Mouse (Mus musculus) forebrain, embryonic 16.5 days (tissue): ENCODE data around the gene Hils1. TPM values are rescaled to one million over a fixed set of nuclear protein-coding genes. Genes with fewer than 3 reads are reported as not detected.
A peak's percentile ranks its signal among the peaks of the same experiment; 100 is the strongest.

Experiments
- ATAC-seq: fragments of 200-750 bp; cut with Nextera tagmentation; 2 replicates; pipeline ENCODE4 v1.8.0; 2017; ENCODE audit warnings: mild to moderate bottlenecking, moderate library complexity
- H3K27ac ChIP-seq: fragments of 300-500 bp; sonication (generic); 2 replicates; pipeline ENCODE4 v1.5.1; 2014; ENCODE audit warnings: low read length, control low read depth
- H3K27me3 ChIP-seq: fragments of 300-500 bp; sonication (generic); replicated peaks from 2 replicates; pipeline ENCODE4 v1.6.1; 2014; ENCODE audit warnings: low read length; ENCODE audit not compliant: control insufficient read depth, insufficient read depth
- H3K36me3 ChIP-seq: fragments of 300-500 bp; sonication (generic); 2 replicates; pipeline ENCODE4 v1.6.1; 2014; ENCODE audit not compliant: control insufficient read depth, insufficient read depth
- H3K4me1 ChIP-seq: fragments of 300-500 bp; sonication (generic); replicated peaks from 2 replicates; pipeline ENCODE4 v1.6.1; 2014; ENCODE audit warnings: low read length; ENCODE audit not compliant: control insufficient read depth, insufficient read depth
- H3K4me2 ChIP-seq: fragments of 300-500 bp; sonication (generic); 2 replicates; pipeline ENCODE4 v1.6.1; 2014; ENCODE audit warnings: mild to moderate bottlenecking, low read length, control low read depth
- H3K4me3 ChIP-seq: fragments of 300-500 bp; sonication (generic); replicated peaks from 2 replicates; pipeline ENCODE4 v1.5.1; 2014; ENCODE audit warnings: mild to moderate bottlenecking, low read length, control low read depth
- H3K9ac ChIP-seq: fragments of 300-500 bp; sonication (generic); replicated peaks from 2 replicates; pipeline ENCODE4 v1.6.1; 2014; ENCODE audit warnings: low read depth, low read length, control low read depth
- H3K9me3 ChIP-seq: fragments of 300-500 bp; sonication (generic); 2 replicates; pipeline ENCODE4 v1.6.1; 2016; ENCODE audit warnings: low read length; ENCODE audit not compliant: control insufficient read depth
- WGBS: fragments of 180-500 bp; shearing (Covaris S2); extraction: QIAGEN DNeasy Blood & Tissue Kit; methylation state at CpG from one replicate; pipeline ENCODE4 v1.1.7; 2014; 5-methylcytosine and 5-hydroxymethylcytosine counted together
- polyA plus RNA-seq: library from polyadenylated mRNA; unstranded; fragments of >200 nt; fragmentation: Nextera tagmentation; extraction: Ambion mirVana; gene quantifications from 2 replicates; pipeline ENCODE4 v1.2.1, GENCODE M21; 2015

The Hils1 gene
- polyA plus RNA-seq, 1 experiment from 2014 or later, result not detected

- Histone ChIP-seq H3K9ac (no peak overlapping the region), H3K36me3 (peaks cover 12% of the 10 kb centered on the region; the same call in 1 of the 2 replicates), H3K27me3 (no peaks in the 10 kb centered on the region), H3K27ac (no peak overlapping the region), H3K4me1 (peaks cover 56% of the 10 kb centered on the region), H3K4me3 (no peak overlapping the region), H3K4me2 (peak overlapping the region; percentile 97), H3K9me3 (no peaks in the 10 kb centered on the region)
- ATAC-seq, result no peak
- WGBS, result 85% methylated on average over 8 of the region's 8 CpGs
Measured at GRCm38 (mm10) chr11:94996101-94996500, 28.7 kb downstream of the Hils1 start.

- no peaks in the 10 kb centered on the region for H3K9me3 ChIP-seq
- peaks cover 19% of the 10 kb centered on the region for H3K36me3 ChIP-seq
- no peak overlapping the region for H3K27ac ChIP-seq
- H3K4me3 ChIP-seq, result no peak overlapping the region
- no peak overlapping the region for H3K9ac ChIP-seq
- no peaks in the 10 kb centered on the region for H3K27me3 ChIP-seq
- H3K4me1 ChIP-seq, result peaks cover 57% of the 10 kb centered on the region
- H3K4me2 ChIP-seq, result no peak overlapping the region
- 91% methylated on average over 6 of the region's 6 CpGs for WGBS
- no peak for ATAC-seq
Measured at GRCm38 (mm10) chr11:94996984-94997383, 29.6 kb downstream of the Hils1 start.

GRCm38 (mm10) chr11:94997596-94997995 lies 30.2 kb downstream of the Hils1 start:
- H3K9me3 ChIP-seq, result no peaks in the 10 kb centered on the region
- peaks cover 57% of the 10 kb centered on the region for H3K4me1 ChIP-seq
- 70% methylated on average over 5 of the region's 5 CpGs for WGBS
- H3K4me3 ChIP-seq, result no peak overlapping the region
- no peak overlapping the region for H3K9ac ChIP-seq
- no peak for ATAC-seq
- H3K27me3 ChIP-seq, result no peaks in the 10 kb centered on the region
- peaks cover 25% of the 10 kb centered on the region for H3K36me3 ChIP-seq
- H3K27ac ChIP-seq, result no peak overlapping the region
- no peak overlapping the region for H3K4me2 ChIP-seq

- peak; percentile 27; the same call in 1 of the 2 replicates for ATAC-seq
- H3K36me3 ChIP-seq, result peaks cover 26% of the 10 kb centered on the region
- H3K4me1 ChIP-seq, result peaks cover 52% of the 10 kb centered on the region
Measured at GRCm38 (mm10) chr11:94998041-94998531, 30.7 kb downstream of the Hils1 start.

GRCm38 (mm10) chr11:95000128-95000527 lies 32.7 kb downstream of the Hils1 start:
- Histone ChIP-seq H3K27ac (no peak overlapping the region; the same call in 1 of the 2 replicates), H3K4me1 (peaks cover 41% of the 10 kb centered on the region), H3K4me2 (no peak overlapping the region), H3K4me3 (no peak overlapping the region), H3K27me3 (no peaks in the 10 kb centered on the region), H3K36me3 (peaks cover 30% of the 10 kb centered on the region), H3K9ac (no peak overlapping the region), H3K9me3 (no peaks in the 10 kb centered on the region)
- 84% methylated on average over 8 of the region's 8 CpGs for WGBS
- no peak for ATAC-seq

More at GRCm38 (mm10) chr11:94998041-94998531, 30.7 kb downstream of the Hils1 start:
- Histone ChIP-seq H3K9ac (no peak overlapping the region), H3K27me3 (no peaks in the 10 kb centered on the region), H3K4me3 (no peak overlapping the region), H3K4me2 (no peak overlapping the region), H3K9me3 (no peaks in the 10 kb centered on the region), H3K27ac (no peak overlapping the region)
- 46% methylated on average over 15 of the region's 16 CpGs for WGBS

- Histone ChIP-seq H3K36me3 (peaks cover 30% of the 10 kb centered on the region), H3K4me3 (no peak overlapping the region), H3K4me1 (peaks cover 37% of the 10 kb centered on the region), H3K27me3 (no peaks in the 10 kb centered on the region), H3K9ac (no peak overlapping the region), H3K4me2 (no peak overlapping the region), H3K9me3 (no peaks in the 10 kb centered on the region), H3K27ac (peak overlapping the region; percentile 41)
- 41% methylated on average over 4 of the region's 4 CpGs for WGBS
- no peak for ATAC-seq
Measured at GRCm38 (mm10) chr11:95000548-95000947, 33.2 kb downstream of the Hils1 start.

- H3K4me3 ChIP-seq, result no peak overlapping the region
- ATAC-seq, result peak; percentile 57
- no peak overlapping the region for H3K4me2 ChIP-seq
- no peaks in the 10 kb centered on the region for H3K9me3 ChIP-seq
- H3K27ac ChIP-seq, result peak overlapping the region; percentile 41
- no peaks in the 10 kb centered on the region for H3K27me3 ChIP-seq
- H3K36me3 ChIP-seq, result peaks cover 30% of the 10 kb centered on the region
- H3K9ac ChIP-seq, result no peak overlapping the region
- peaks cover 35% of the 10 kb centered on the region for H3K4me1 ChIP-seq
- WGBS, result 2% methylated on average over 8 of the region's 8 CpGs
Measured at GRCm38 (mm10) chr11:95001058-95001457, 33.7 kb downstream of the Hils1 start.

GRCm38 (mm10) chr11:95001584-95002347 lies 34.4 kb downstream of the Hils1 start:
- H3K27ac ChIP-seq, result no peak overlapping the region
- peaks cover 37% of the 10 kb centered on the region for H3K4me1 ChIP-seq
- no peak overlapping the region for H3K9ac ChIP-seq
- H3K36me3 ChIP-seq, result peaks cover 30% of the 10 kb centered on the region
- no peaks in the 10 kb centered on the region for H3K27me3 ChIP-seq
- H3K4me2 ChIP-seq, result no peak overlapping the region
- 86% methylated on average over 21 of the region's 21 CpGs for WGBS
- no peak overlapping the region for H3K4me3 ChIP-seq
- H3K9me3 ChIP-seq, result no peaks in the 10 kb centered on the region
- ATAC-seq, result no peak

- Histone ChIP-seq H3K9ac (no peak overlapping the region), H3K4me2 (no peak overlapping the region), H3K4me1 (peaks cover 41% of the 10 kb centered on the region), H3K4me3 (no peak overlapping the region), H3K27me3 (no peaks in the 10 kb centered on the region), H3K36me3 (peaks cover 25% of the 10 kb centered on the region), H3K27ac (no peak overlapping the region), H3K9me3 (no peaks in the 10 kb centered on the region)
- ATAC-seq, result no peak
- 90% methylated on average over 8 of the region's 8 CpGs for WGBS
Measured at GRCm38 (mm10) chr11:95002705-95003104, 35.3 kb downstream of the Hils1 start.
